Mouse (Mus musculus) neutrophil, adult 59 days (primary cell): ENCODE measurements around the gene Fermt2. TPM values are rescaled to one million over a fixed set of nuclear protein-coding genes. Genes with fewer than 3 reads are reported as not detected.

ENCODE experiments used
- total RNA-seq, 2 experiments: library from RNA; stranded (reverse); gene quantifications; 1 replicate in 1 of 2; 2 replicates in 1 of 2; pipeline ENCODE4 v1.2.4; 2023

The Fermt2 gene
- under 1 TPM in 1 of 2 experiments, not detected in 1; 0.13 TPM for total RNA-seq

GRCm38 (mm10) chr14:45529411-45530363 lies at the start of gene Fermt2:
TSS of gene Fermt2 (minus strand) at chr14:45530118.

Other genes with a start within 250 kb of the Fermt2 start
- 10 to 100 TPM; 60.4 to 67.9 TPM for gene Ero1l, start 211.3 kb downstream of the Fermt2 start, total RNA-seq
- 10 to 100 TPM; 62.4 to 62.5 TPM for gene Psmc6, start 200.3 kb downstream of the Fermt2 start, total RNA-seq
- 10 to 100 TPM; 10.9 to 12.4 TPM for gene Styx, start 179.0 kb downstream of the Fermt2 start, total RNA-seq
- 1 to 10 TPM; 4.6 to 6.6 TPM for gene Gnpnat1, start 125.2 kb downstream of the Fermt2 start, total RNA-seq
- gene Ddhd1, start 128.0 kb upstream of the Fermt2 start, total RNA-seq: 10 to 100 TPM; 28.8 to 31.2 TPM